Mouse (Mus musculus): ENCODE results near the gene Echdc2. TPM values are rescaled to one million over a fixed set of nuclear protein-coding genes. Genes with fewer than 3 reads are reported as not detected.
"Not testable (repeated sequence)": the region's sequence is repeated elsewhere in the genome, so short reads cannot be mapped to it uniquely, and the experiment has no call there.

The Echdc2 gene
- polyA plus RNA-seq, 1 experiment from 2014 or later, result 13.1 TPM

DNA sequence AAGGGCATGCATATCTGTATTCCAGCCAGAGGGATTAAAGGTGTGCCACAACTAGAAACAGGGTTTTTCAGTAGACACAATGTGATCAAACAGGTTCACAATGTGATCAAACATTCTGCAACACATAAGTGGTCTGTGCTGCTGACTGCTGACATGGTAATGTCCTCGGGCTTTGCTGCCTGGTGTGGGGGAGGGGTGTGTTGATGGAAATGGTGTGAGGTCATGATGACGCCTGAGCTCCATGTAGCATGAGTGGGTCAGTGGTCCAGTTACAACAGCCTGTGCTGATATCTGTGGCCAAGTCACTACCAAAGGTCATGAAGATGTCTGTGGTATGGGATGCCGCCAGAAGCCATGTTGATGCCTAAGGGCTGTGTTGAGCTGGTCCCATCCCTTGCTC, 34.8 kb upstream of the Echdc2 start:
- no peak for ATAC-seq (ENCODE audit: low FRiP score)
- Histone ChIP-seq H3K4me1 (replicated peaks; ENCODE audit: control insufficient read depth, insufficient read depth, low read length) (no peaks in the 10 kb centered on the region), H3K4me3 (ENCODE audit: low read depth, low read length) (no peak overlapping the region), H3K36me3 (ENCODE audit: control insufficient read depth, insufficient read depth, low read length) (no peaks in the 10 kb centered on the region), H3K9me3 (ENCODE audit: control insufficient read depth, low read length) (no peaks in the 10 kb centered on the region), H3K27ac (ENCODE audit: low read depth, low read length) (no peak overlapping the region), H3K27me3 (ENCODE audit: control insufficient read depth, insufficient read depth, low read length) (no peaks in the 10 kb centered on the region), H3K4me2 (replicated peaks; ENCODE audit: low read depth, low read length) (no peak overlapping the region), H3K9ac (ENCODE audit: low read depth, low read length) (no peak overlapping the region)
- 86% methylated on average over 3 of the region's 3 CpGs for WGBS
- DNase-seq (ENCODE audit: low spot score), result no peak

DNA sequence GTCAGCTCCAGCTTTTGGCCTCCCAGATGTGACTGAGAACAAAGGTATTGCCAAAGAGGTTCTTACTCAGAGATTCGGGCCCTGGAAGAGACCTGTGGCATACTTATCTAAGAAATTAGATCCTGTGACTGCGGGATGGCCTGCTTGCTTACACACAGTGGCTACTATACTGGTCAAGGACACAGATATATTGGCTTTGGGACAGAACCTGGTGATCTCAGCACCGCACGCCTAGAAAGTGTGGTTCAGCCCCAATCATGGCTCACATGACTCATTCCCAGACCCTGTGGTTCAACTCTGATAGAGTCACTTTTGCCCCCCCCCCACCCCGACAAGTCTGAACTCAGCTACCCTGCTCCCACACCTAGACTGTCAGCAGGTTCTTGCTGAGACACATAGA, 28.3 kb upstream of the Echdc2 start:
- Histone ChIP-seq H3K36me3 (ENCODE audit: control insufficient read depth, insufficient read depth, low read length) (no peaks in the 10 kb centered on the region), H3K4me3 (ENCODE audit: low read depth, low read length) (no peak overlapping the region), H3K27me3 (ENCODE audit: control insufficient read depth, insufficient read depth, low read length) (no peaks in the 10 kb centered on the region), H3K4me2 (replicated peaks; ENCODE audit: low read depth, low read length) (no peak overlapping the region), H3K9me3 (ENCODE audit: control insufficient read depth, low read length) (no peaks in the 10 kb centered on the region), H3K9ac (ENCODE audit: low read depth, low read length) (no peak overlapping the region), H3K4me1 (replicated peaks; ENCODE audit: control insufficient read depth, insufficient read depth, low read length) (no peaks in the 10 kb centered on the region), H3K27ac (ENCODE audit: low read depth, low read length) (no peak overlapping the region)
- 91% methylated on average over 5 of the region's 5 CpGs for WGBS
- ATAC-seq (ENCODE audit: low FRiP score), result no peak
- no peak for DNase-seq (ENCODE audit: low spot score)

DNA sequence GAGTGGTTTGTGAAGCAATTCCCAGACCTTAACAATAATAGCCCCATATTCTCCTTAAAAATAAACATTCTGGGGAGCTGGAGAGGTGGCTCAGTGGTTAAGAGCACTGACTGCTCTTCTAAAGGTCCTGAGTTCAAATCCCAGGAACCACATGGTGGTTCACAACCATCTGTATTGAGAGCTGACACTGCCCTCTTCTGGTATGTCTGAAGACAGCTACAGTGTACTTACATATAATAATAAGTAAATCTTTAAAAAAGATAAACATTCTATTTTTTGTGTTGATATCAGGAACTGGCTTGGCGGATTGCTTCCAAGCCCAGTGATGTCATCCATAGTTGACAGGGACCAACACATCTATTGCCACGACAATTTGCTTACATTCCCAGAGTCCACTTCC, 22.1 kb upstream of the Echdc2 start:
- not testable (repeated sequence) for H3K4me3 ChIP-seq (ENCODE audit: low read depth, low read length); H3K4me1 ChIP-seq (replicated peaks; ENCODE audit: control insufficient read depth, insufficient read depth, low read length); H3K4me2 ChIP-seq (replicated peaks; ENCODE audit: low read depth, low read length); H3K36me3 ChIP-seq (ENCODE audit: control insufficient read depth, insufficient read depth, low read length); H3K27ac ChIP-seq (ENCODE audit: low read depth, low read length); H3K9ac ChIP-seq (ENCODE audit: low read depth, low read length); ATAC-seq (ENCODE audit: low FRiP score); H3K27me3 ChIP-seq (ENCODE audit: control insufficient read depth, insufficient read depth, low read length); DNase-seq (ENCODE audit: low spot score); H3K9me3 ChIP-seq (ENCODE audit: control insufficient read depth, low read length)
- 94% methylated on average over 2 of the region's 2 CpGs for WGBS

DNA sequence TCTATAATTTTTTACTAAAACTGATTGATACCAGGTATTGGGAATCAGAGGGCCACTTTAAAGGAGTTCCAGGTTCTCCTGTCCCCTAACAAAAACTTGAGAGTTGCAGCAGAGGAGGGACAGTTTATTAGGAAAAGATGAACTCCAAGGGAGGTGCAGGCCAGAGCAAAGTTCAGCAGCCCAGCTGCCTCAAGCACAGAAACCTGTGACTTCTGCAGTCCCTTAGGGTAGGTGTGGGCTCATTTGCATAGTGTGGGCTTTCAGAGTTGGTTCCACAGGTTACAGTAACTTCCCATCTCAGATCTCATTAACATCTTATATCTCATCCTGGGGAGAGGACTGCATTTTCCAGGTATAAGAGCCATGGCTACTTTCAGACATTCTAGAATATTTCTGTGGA, 21.5 kb upstream of the Echdc2 start:
- Histone ChIP-seq H3K27ac (ENCODE audit: low read depth, low read length) (no peak overlapping the region), H3K9me3 (ENCODE audit: control insufficient read depth, low read length) (no peaks in the 10 kb centered on the region)
- no peak for DNase-seq (ENCODE audit: low spot score)

DNA sequence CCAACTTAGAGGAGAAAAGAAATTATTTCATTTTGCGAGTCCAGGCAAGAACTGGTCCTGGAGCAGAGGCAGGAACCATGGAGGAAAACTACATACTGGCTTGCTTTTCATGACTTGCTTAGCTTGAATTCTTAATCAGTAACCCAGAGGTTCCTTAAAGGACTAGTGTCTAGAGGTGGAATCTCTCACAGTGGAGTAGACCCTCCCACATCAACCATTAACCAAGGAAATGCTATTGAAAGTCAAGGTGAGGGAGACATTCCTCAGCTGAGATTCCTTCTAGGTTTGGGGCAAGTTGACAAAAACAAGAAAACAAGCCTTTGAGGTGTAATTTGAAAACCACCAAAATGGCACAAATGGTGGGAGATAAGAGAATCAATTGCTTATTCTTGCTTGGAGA, 20.4 kb upstream of the Echdc2 start, which contains the start of gene Scp2:
Gene Scp2 (minus strand): TSS at position 119 of the 400 bp plus-strand sequence.
- Histone ChIP-seq H3K4me1 (replicated peaks; ENCODE audit: control insufficient read depth, insufficient read depth, low read length) (no peaks in the 10 kb centered on the region), H3K27me3 (ENCODE audit: control insufficient read depth, insufficient read depth, low read length) (no peaks in the 10 kb centered on the region), H3K36me3 (ENCODE audit: control insufficient read depth, insufficient read depth, low read length) (no peaks in the 10 kb centered on the region), H3K4me3 (ENCODE audit: low read depth, low read length) (no peak within 1 kb of the TSS), H3K27ac (ENCODE audit: low read depth, low read length) (no peak within 1 kb of the TSS), H3K4me2 (replicated peaks; ENCODE audit: low read depth, low read length) (no peak within 1 kb of the TSS), H3K9me3 (ENCODE audit: control insufficient read depth, low read length) (no peaks in the 10 kb centered on the region), H3K9ac (ENCODE audit: low read depth, low read length) (no peak within 1 kb of the TSS)
- 92% methylated on average over 1 of the region's 1 CpGs for WGBS
- DNase-seq (ENCODE audit: low spot score), result no peak
- no peak for ATAC-seq (ENCODE audit: low FRiP score)

More for the DNA sequence above, 21.5 kb upstream of the Echdc2 start:
- H3K36me3 ChIP-seq (ENCODE audit: control insufficient read depth, insufficient read depth, low read length), result no peaks in the 10 kb centered on the region
- no peak overlapping the region for H3K4me2 ChIP-seq (replicated peaks; ENCODE audit: low read depth, low read length)
- H3K9ac ChIP-seq (ENCODE audit: low read depth, low read length), result no peak overlapping the region
- no peak overlapping the region for H3K4me3 ChIP-seq (ENCODE audit: low read depth, low read length)
- no peak for ATAC-seq (ENCODE audit: low FRiP score)
- no peaks in the 10 kb centered on the region for H3K4me1 ChIP-seq (replicated peaks; ENCODE audit: control insufficient read depth, insufficient read depth, low read length)
- H3K27me3 ChIP-seq (ENCODE audit: control insufficient read depth, insufficient read depth, low read length), result no peaks in the 10 kb centered on the region

DNA sequence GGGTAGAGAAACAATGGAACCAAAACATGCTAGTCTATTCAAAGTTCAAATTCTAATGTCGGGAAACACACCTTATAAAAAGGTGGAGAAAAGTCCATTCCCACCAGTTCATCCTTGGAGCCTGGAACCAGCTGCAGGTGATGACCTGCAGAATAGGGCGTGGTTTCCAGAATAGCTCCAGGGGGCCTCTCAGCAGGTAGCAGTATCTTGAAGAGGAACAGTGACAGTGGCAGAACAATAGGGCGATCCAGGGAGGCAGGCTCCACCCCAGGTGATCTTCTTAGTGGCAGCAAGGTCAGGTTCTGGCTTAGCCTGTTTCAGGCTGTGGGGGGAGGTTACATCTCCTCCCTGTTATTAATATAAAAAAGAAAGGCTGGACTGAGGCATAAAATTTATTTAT, 19.7 kb upstream of the Echdc2 start:
- not testable (repeated sequence) for H3K9ac ChIP-seq (ENCODE audit: low read depth, low read length); H3K4me2 ChIP-seq (replicated peaks; ENCODE audit: low read depth, low read length); ATAC-seq (ENCODE audit: low FRiP score); H3K27ac ChIP-seq (ENCODE audit: low read depth, low read length); H3K4me3 ChIP-seq (ENCODE audit: low read depth, low read length); H3K4me1 ChIP-seq (replicated peaks; ENCODE audit: control insufficient read depth, insufficient read depth, low read length); H3K36me3 ChIP-seq (ENCODE audit: control insufficient read depth, insufficient read depth, low read length); H3K27me3 ChIP-seq (ENCODE audit: control insufficient read depth, insufficient read depth, low read length); DNase-seq (ENCODE audit: low spot score); H3K9me3 ChIP-seq (ENCODE audit: control insufficient read depth, low read length)
- 38% methylated on average over 3 of the region's 3 CpGs for WGBS

DNA sequence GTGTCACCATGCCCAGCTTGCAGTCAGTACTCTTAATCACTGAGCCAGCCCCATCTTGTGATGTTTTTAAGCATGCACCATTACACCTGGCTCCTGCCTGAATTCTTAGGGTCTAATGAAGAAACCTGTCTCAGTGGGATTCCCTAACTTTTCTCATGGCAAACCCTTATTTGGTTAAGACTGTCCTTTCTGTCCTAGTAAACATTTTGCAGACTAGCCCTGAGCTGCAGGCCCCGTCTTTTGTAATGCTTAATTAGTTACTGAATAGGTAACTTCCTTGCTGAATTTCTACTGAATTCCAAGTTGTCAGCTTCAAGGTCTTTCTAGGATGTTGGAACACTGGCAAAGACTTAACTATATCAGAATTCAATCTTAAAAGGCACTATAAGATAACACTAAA, 10.1 kb upstream of the Echdc2 start:
- ATAC-seq (ENCODE audit: low FRiP score); H3K36me3 ChIP-seq (ENCODE audit: control insufficient read depth, insufficient read depth, low read length); H3K4me2 ChIP-seq (replicated peaks; ENCODE audit: low read depth, low read length); H3K4me3 ChIP-seq (ENCODE audit: low read depth, low read length); H3K4me1 ChIP-seq (replicated peaks; ENCODE audit: control insufficient read depth, insufficient read depth, low read length); H3K9me3 ChIP-seq (ENCODE audit: control insufficient read depth, low read length); H3K9ac ChIP-seq (ENCODE audit: low read depth, low read length); H3K27me3 ChIP-seq (ENCODE audit: control insufficient read depth, insufficient read depth, low read length); H3K27ac ChIP-seq (ENCODE audit: low read depth, low read length); DNase-seq (ENCODE audit: low spot score): not testable (repeated sequence)
- 73% methylated on average over 1 of the region's 1 CpGs for WGBS

DNA sequence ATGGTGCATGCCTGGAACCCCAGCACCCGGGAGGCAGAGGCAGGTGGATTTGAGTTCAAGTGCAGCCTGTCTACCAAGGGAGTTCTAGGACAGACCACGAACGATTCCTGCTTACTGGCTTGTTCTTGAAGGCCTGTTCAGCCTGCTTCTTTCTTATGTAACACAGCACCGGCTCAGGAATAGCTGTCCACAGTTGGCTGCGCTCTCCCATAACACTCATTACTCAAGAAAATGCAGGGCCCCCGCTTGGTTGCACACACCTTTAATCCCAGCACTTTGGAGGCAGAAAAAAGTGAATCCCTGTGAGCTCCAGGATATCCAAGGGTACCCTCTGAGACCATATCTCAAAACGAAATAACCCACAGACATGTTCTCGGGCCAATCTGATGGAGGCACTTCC, 3.3 kb upstream of the Echdc2 start:
- H3K27me3 ChIP-seq (ENCODE audit: control insufficient read depth, insufficient read depth, low read length), result no peaks in the 10 kb centered on the region; the same call in 1 of the 2 replicates
- no peak overlapping the region for H3K27ac ChIP-seq (ENCODE audit: low read depth, low read length)
- H3K9me3 ChIP-seq (ENCODE audit: control insufficient read depth, low read length), result no peaks in the 10 kb centered on the region
- no peaks in the 10 kb centered on the region for H3K4me1 ChIP-seq (replicated peaks; ENCODE audit: control insufficient read depth, insufficient read depth, low read length)
- ATAC-seq (ENCODE audit: low FRiP score), result no peak
- no peaks in the 10 kb centered on the region for H3K36me3 ChIP-seq (ENCODE audit: control insufficient read depth, insufficient read depth, low read length)
- no peak overlapping the region for H3K4me3 ChIP-seq (ENCODE audit: low read depth, low read length)
- 92% methylated on average over 8 of the region's 8 CpGs for WGBS
- H3K4me2 ChIP-seq (replicated peaks; ENCODE audit: low read depth, low read length), result no peak overlapping the region
- no peak overlapping the region for H3K9ac ChIP-seq (ENCODE audit: low read depth, low read length)
- no peak for DNase-seq (ENCODE audit: low spot score)

DNA sequence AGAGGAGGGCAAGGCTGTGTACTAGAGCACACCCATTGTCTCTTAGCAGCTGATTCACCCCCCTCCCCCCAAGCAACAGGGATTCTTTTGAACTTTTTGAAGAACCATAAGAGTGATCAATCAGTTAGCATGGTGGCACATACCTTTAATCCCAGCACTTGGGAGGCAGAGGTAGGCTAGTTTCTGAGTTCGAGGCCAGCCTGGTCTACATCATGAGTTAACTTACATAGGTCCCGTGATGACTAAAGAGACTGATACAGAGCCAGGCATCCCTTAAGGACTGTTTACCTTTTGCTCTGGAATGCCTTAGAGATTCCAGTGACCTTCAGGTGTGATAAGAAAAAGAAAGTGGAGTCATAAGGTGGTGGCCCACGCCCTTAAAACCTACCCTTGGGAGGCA, 1.9 kb upstream of the Echdc2 start:
- Histone ChIP-seq H3K27ac (ENCODE audit: low read depth, low read length) (no peak overlapping the region), H3K9ac (ENCODE audit: low read depth, low read length) (no peak overlapping the region), H3K4me2 (replicated peaks; ENCODE audit: low read depth, low read length) (no peak overlapping the region), H3K9me3 (ENCODE audit: control insufficient read depth, low read length) (no peaks in the 10 kb centered on the region), H3K4me1 (replicated peaks; ENCODE audit: control insufficient read depth, insufficient read depth, low read length) (no peaks in the 10 kb centered on the region), H3K36me3 (ENCODE audit: control insufficient read depth, insufficient read depth, low read length) (no peaks in the 10 kb centered on the region), H3K4me3 (ENCODE audit: low read depth, low read length) (no peak overlapping the region), H3K27me3 (ENCODE audit: control insufficient read depth, insufficient read depth, low read length) (no peaks in the 10 kb centered on the region; the same call in 1 of the 2 replicates)
- WGBS, result 90% methylated on average over 3 of the region's 3 CpGs
- ATAC-seq (ENCODE audit: low FRiP score) (no peak), DNase-seq (ENCODE audit: low spot score) (no peak)
